Mouse (Mus musculus) lung, embryonic 16.5 days (tissue): ENCODE measurements around the gene Rmnd5b. TPM values are rescaled to one million over a fixed set of nuclear protein-coding genes. Genes with fewer than 3 reads are reported as not detected.
"Not testable (repeated sequence)": the region's sequence is repeated elsewhere in the genome, so short reads cannot be mapped to it uniquely, and the experiment has no call there.

Source experiments
- ATAC-seq: fragments of 200-750 bp; cut with Nextera tagmentation; 2 replicates; pipeline ENCODE4 v1.8.0; 2017; ENCODE audit warnings: low read depth, mild to moderate bottlenecking, moderate library complexity
- H3K27ac ChIP-seq: fragments of 300-500 bp; sonication (generic); 2 replicates; pipeline ENCODE4 v1.5.1; 2014; ENCODE audit warnings: mild to moderate bottlenecking, control low read depth, low read length
- H3K27me3 ChIP-seq: fragments of 300-500 bp; sonication (generic); 2 replicates; pipeline ENCODE4 v1.6.1; 2014; ENCODE audit warnings: low read depth, low read length, mixed read lengths; ENCODE audit not compliant: control insufficient read depth, insufficient read depth
- H3K36me3 ChIP-seq: fragments of 300-500 bp; sonication (generic); 2 replicates; pipeline ENCODE4 v1.6.1; 2014; ENCODE audit warnings: low read length; ENCODE audit not compliant: control insufficient read depth, insufficient read depth
- H3K4me1 ChIP-seq: fragments of 300-500 bp; sonication (generic); replicated peaks from 2 replicates; pipeline ENCODE4 v1.6.1; 2014; ENCODE audit warnings: low read length, mixed read lengths; ENCODE audit not compliant: control insufficient read depth, insufficient read depth
- H3K4me2 ChIP-seq: fragments of 300-500 bp; sonication (generic); 2 replicates; pipeline ENCODE4 v1.6.1; 2014; ENCODE audit warnings: low read depth, low read length, control low read depth
- H3K4me3 ChIP-seq: fragments of 300-500 bp; sonication (generic); 2 replicates; pipeline ENCODE4 v1.5.1; 2014; ENCODE audit warnings: mild to moderate bottlenecking, low read length, control low read depth
- H3K9ac ChIP-seq: fragments of 300-500 bp; sonication (generic); 2 replicates; pipeline ENCODE4 v1.6.1; 2014; ENCODE audit warnings: low read length, control low read depth
- H3K9me3 ChIP-seq: fragments of 300-500 bp; sonication (generic); 2 replicates; pipeline ENCODE4 v1.6.1; 2016; ENCODE audit warnings: low read length; ENCODE audit not compliant: control insufficient read depth
- WGBS: fragments of 180-500 bp; shearing (Covaris S2); extraction: QIAGEN DNeasy Blood & Tissue Kit; methylation state at CpG from one replicate; pipeline ENCODE4 v1.1.7; 2014; 5-methylcytosine and 5-hydroxymethylcytosine counted together
- polyA plus RNA-seq: library from polyadenylated mRNA; unstranded; fragments of >200 nt; fragmentation: Nextera tagmentation; extraction: Ambion mirVana; gene quantifications from 2 replicates; pipeline ENCODE4 v1.2.1, GENCODE M21; 2015

Gene Rmnd5b
- polyA plus RNA-seq, 1 experiment from 2014 or later: 41.1 TPM

DNA sequence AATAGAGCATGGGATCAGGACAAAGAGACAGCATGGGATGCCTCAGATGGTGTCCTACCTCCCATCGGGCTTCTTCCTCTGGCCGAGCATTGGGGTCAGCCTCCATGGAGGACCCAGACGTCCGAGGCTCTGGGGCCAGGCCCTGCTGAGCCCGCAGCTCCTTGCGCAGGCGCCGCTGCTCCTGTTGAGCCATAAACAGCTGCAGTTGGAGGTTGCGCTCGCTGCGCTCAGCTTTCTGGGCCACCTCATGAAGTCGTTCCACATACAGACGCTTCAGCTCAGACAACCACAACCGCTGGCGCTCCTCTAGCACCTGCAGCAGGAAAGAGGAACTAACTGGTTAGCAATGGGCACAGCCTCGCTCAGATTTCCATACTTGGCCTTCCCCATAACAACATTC lies 8.5 kb upstream of the Rmnd5b start:
- Histone ChIP-seq H3K4me3 (no peak overlapping the region), H3K27me3 (no peaks in the 10 kb centered on the region), H3K9me3 (no peaks in the 10 kb centered on the region), H3K9ac (no peak overlapping the region; the same call in 1 of the 2 replicates), H3K27ac (peak overlapping the region; percentile 31; the same call in 1 of the 2 replicates), H3K4me2 (no peak overlapping the region), H3K4me1 (peaks cover 36% of the 10 kb centered on the region), H3K36me3 (peaks cover 4% of the 10 kb centered on the region)
- WGBS: 77% methylated on average over 16 of the region's 16 CpGs
- ATAC-seq: no peak

DNA sequence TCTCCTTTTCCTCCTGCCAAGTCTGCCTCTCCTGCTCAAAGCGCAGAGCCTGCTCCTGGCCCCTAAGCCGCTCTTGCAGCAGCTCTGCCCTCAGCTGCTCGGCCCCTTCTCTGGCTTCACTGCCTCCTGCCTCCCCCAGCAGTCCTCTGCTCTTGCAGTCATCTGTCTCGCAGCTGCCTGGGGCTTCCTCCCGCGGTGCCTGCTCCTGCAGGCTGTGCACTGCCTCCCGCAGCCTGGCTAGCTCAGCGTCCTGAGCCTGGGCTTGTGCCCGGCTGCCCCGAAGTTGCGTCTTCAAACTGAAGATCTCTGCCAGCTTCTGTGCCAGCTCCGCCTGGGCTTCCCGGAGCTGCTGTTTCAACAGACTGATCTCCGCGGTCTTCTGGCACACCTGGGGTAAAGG lies 8.1 kb upstream of the Rmnd5b start:
- Histone ChIP-seq H3K36me3 (peaks cover 4% of the 10 kb centered on the region), H3K27me3 (no peaks in the 10 kb centered on the region), H3K4me1 (peaks cover 32% of the 10 kb centered on the region), H3K9me3 (no peaks in the 10 kb centered on the region), H3K27ac (peak overlapping the region; percentile 31; the same call in 1 of the 2 replicates), H3K4me3 (no peak overlapping the region), H3K4me2 (no peak overlapping the region), H3K9ac (peak overlapping the region; percentile 15; the same call in 1 of the 2 replicates)
- WGBS: 39% methylated on average over 15 of the region's 15 CpGs
- ATAC-seq: no peak

DNA sequence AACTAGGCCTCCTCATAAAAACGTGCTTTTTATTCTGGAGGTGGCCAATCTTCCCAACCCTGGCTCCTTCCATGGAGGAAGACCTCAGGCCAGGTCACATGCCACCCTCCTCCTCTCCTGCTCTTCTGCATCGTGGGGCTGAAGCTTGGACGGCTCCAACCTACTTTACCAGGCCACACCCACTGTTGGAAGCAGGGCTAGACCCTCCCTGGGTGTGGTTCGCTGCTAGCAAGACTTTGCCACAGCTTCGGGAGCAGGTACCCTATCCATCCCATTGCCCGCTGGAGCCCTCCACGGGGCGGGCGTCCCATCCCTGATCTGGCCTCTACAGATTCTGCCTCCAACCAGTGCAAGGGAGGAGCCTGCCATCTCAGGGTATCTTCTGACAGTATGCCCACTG lies 7.5 kb upstream of the Rmnd5b start:
- Histone ChIP-seq H3K4me2 (no peak overlapping the region), H3K27ac (no peak overlapping the region; the same call in 1 of the 2 replicates), H3K27me3 (no peaks in the 10 kb centered on the region), H3K36me3 (peaks cover 4% of the 10 kb centered on the region), H3K9ac (no peak overlapping the region), H3K9me3 (no peaks in the 10 kb centered on the region), H3K4me1 (peaks cover 30% of the 10 kb centered on the region), H3K4me3 (no peak overlapping the region)
- ATAC-seq: no peak
- WGBS: 66% methylated on average over 9 of the region's 9 CpGs

DNA sequence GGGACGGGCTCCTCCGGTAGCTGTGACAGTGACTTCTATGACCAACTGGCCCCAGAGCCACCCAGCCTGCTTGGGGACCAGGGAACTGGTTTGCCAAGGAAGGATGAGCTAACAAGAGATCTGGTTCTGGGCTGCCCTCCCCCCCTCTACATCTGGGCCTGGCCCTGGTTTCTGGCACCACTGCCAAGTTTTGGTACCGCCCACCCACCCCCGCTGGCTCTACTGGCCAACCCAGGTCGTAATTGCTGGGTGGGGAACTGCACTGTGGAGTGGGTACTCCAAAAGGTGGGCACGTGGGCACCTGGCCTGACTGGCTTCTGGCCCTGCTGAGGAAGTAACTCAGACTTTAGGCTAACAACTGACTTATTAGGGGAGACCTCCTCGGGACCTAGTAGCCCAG lies 5.1 kb upstream of the Rmnd5b start:
- Histone ChIP-seq H3K36me3 (peaks cover 4% of the 10 kb centered on the region), H3K27ac (no peak overlapping the region), H3K9ac (no peak overlapping the region), H3K4me1 (peaks cover 34% of the 10 kb centered on the region), H3K9me3 (no peaks in the 10 kb centered on the region), H3K4me2 (no peak overlapping the region), H3K27me3 (no peaks in the 10 kb centered on the region), H3K4me3 (no peak overlapping the region)
- ATAC-seq: peak; percentile 19
- WGBS: 58% methylated on average over 7 of the region's 7 CpGs

DNA sequence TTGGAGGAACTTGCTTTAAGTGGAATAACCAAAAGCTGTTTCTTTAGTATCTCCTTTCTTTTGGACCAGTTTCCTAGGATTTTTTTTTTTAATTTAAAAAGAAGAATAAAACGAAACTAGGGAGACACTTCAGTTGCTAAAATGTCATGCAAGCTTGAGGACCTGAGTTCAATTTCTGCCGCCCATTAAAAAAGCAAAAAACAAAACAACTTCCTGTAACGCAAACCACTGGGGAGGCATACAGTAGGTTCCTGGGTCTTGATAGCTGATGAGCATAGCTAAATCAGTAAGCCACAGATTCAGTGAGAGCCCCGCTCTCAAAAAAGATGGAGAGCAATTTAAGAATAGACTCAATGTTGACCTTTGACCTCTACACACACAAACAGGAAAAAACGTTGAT lies 2.8 kb upstream of the Rmnd5b start:
- peak overlapping the region; percentile 44 for H3K4me2 ChIP-seq
- no peak for ATAC-seq
- no peaks in the 10 kb centered on the region for H3K27me3 ChIP-seq
- H3K9me3 ChIP-seq: no peaks in the 10 kb centered on the region
- no peaks in the 10 kb centered on the region; the same call in 1 of the 2 replicates for H3K36me3 ChIP-seq
- 59% methylated on average over 5 of the region's 5 CpGs for WGBS
- H3K4me3 ChIP-seq: no peak overlapping the region
- H3K4me1 ChIP-seq: peaks cover 31% of the 10 kb centered on the region
- peak overlapping the region; percentile 60 for H3K27ac ChIP-seq
- H3K9ac ChIP-seq: no peak overlapping the region

DNA sequence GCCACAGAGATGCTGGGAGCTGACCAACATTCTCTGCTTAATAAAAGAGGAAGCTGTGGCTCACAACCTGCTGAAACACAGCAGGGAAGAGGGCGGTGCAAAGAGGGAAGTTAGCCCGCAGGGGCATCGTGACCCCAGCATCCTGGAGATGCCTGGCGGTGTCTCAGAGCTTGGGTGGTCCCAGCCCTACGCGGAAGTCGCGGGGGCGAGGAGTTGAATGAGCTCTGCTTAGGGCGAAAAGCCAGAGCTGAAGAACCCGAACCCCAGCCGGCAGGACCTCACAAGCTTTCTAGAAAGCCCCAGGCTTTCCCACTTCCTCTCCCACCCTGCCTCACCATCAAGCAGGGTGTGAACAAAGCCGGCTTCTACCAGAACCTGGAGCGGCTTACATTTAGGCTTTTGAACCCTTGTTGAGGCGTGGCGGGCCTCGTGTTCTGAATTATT lies 2.3 kb upstream of the Rmnd5b start:
- Histone ChIP-seq H3K9ac (peak overlapping the region; percentile 45), H3K4me3 (no peak overlapping the region)
- 6% methylated on average over 17 of the region's 17 CpGs for WGBS

DNA sequence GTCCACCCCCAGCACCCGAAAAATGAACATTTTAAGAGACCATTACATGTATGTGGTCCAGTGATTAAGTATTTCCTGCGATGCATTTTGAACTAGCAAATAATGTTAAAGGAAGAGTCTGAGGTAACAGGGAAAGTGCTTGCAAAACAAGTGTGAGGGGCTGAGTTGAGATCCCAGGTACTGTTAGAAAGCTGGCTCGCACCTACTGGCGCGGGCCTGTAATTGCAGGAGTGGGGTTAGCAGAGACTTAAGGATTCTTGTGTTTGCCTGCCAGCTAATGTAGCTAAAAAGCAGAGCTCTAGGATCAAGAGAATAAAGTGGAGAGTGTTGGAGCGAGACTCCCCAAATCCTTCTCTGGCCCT lies 608 bp upstream of the Rmnd5b start:
- peaks cover 31% of the 10 kb centered on the region for H3K4me1 ChIP-seq
- H3K9me3 ChIP-seq: no peaks in the 10 kb centered on the region
- ATAC-seq: peak; percentile 62
- H3K27ac ChIP-seq: peak overlapping the region; percentile 83
- peak overlapping the region; percentile 82 for H3K4me2 ChIP-seq
- WGBS: 5% methylated on average over 6 of the region's 6 CpGs
- no peaks in the 10 kb centered on the region for H3K27me3 ChIP-seq
- no peaks in the 10 kb centered on the region for H3K36me3 ChIP-seq
- peak overlapping the region; percentile 86 for H3K4me3 ChIP-seq
- peak overlapping the region; percentile 85 for H3K9ac ChIP-seq

More for the DNA sequence above, 2.3 kb upstream of the Rmnd5b start:
- no peaks in the 10 kb centered on the region for H3K27me3 ChIP-seq
- peak; percentile 26; the same call in 1 of the 2 replicates for ATAC-seq
- H3K36me3 ChIP-seq: no peaks in the 10 kb centered on the region; the same call in 1 of the 2 replicates
- H3K27ac ChIP-seq: peak overlapping the region; percentile 60
- H3K4me2 ChIP-seq: peak overlapping the region; percentile 44
- H3K4me1 ChIP-seq: peaks cover 28% of the 10 kb centered on the region
- H3K9me3 ChIP-seq: no peaks in the 10 kb centered on the region

DNA sequence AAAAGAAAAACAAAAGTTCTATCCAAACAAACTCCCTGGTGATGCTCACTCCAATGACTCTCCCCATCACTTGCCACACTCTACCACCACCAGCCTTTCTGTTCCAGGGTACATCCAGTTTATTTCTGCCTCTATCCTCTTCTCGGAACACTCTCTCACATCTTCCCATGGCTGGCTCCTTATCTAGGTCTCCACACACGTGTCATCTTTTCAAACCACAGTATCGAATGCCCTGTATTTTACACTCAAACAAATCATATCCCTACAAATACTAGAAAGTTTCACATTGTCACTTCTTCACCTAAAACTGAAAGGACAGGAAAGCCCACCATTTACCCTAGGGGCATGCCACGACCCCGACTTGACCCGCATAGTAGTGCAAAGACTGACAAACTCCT lies 570 bp downstream of the Rmnd5b start:
- WGBS: 6% methylated on average over 6 of the region's 6 CpGs
- Histone ChIP-seq H3K4me2 (peak overlapping the region; percentile 82), H3K36me3 (no peaks in the 10 kb centered on the region), H3K9me3 (no peaks in the 10 kb centered on the region), H3K27ac (peak overlapping the region; percentile 83), H3K27me3 (no peaks in the 10 kb centered on the region), H3K9ac (peak overlapping the region; percentile 85), H3K4me1 (peaks cover 22% of the 10 kb centered on the region), H3K4me3 (peak overlapping the region; percentile 86)
- ATAC-seq: no peak

DNA sequence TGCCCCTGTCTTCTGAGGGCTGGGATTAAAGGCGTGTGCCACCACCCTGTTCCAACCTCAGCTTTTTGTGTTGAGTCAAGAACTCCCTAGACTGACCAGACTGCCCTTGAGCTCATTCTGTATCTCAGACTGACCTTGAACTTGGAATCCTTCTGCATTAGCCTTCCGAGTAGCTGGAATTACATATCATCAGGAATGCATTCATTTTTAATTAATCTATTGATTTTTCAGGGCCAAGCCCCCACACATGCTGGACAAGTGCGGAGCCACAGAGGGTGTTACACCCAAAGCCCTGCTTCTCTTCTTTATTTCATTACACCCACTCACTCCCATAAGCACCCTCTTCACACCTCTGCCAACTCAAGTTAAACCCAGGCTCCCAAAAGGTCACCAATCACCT lies 2.0 kb downstream of the Rmnd5b start:
- Histone ChIP-seq H3K36me3 (peaks cover under 1% of the 10 kb centered on the region; the same call in 1 of the 2 replicates), H3K9me3 (no peaks in the 10 kb centered on the region), H3K9ac (no peak overlapping the region), H3K27ac (no peak overlapping the region), H3K4me1 (peaks cover 22% of the 10 kb centered on the region), H3K27me3 (no peaks in the 10 kb centered on the region), H3K4me2 (no peak overlapping the region), H3K4me3 (no peak overlapping the region)
- 88% methylated on average over 3 of the region's 3 CpGs for WGBS
- ATAC-seq: no peak

DNA sequence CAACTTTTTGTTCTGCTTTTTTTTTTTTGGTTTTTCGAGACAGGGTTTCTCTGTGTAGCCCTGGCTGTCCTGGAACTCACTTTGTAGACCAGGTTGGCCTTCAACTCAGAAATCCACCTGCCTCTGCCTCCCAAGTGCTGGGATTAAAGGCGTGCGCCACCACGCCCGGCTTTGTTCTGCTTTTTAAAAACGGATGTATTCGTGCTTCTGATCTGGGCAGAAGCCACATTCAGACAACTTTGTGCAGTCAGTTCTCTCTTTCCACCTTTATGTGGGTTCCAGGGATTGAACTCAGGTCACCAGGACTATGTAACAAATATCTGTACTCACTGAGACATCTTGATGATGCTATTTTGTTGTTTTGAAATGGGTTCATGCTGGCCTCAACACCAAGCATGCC lies 2.5 kb downstream of the Rmnd5b start:
- H3K27ac ChIP-seq, H3K4me3 ChIP-seq, H3K27me3 ChIP-seq, H3K9ac ChIP-seq, H3K36me3 ChIP-seq, H3K4me2 ChIP-seq, ATAC-seq, H3K9me3 ChIP-seq: not testable (repeated sequence)
- WGBS: 89% methylated on average over 7 of the region's 7 CpGs
- H3K4me1 ChIP-seq: peaks cover 21% of the 10 kb centered on the region
